Mouse (Mus musculus) stomach, embryonic 14.5 days (tissue): ENCODE measurements around the gene Golga1. TPM values are rescaled to one million over a fixed set of nuclear protein-coding genes. Genes with fewer than 3 reads are reported as not detected.

Experiments used
- ATAC-seq: fragments of 200-750 bp; cut with Nextera tagmentation; 2 replicates; pipeline ENCODE4 v1.8.0; 2017; ENCODE audit warnings: low read depth, moderate TSS enrichment; ENCODE audit not compliant: insufficient number of reproducible peaks, insufficient read depth, low FRiP score
- H3K27ac ChIP-seq: fragments of 300-500 bp; sonication (generic); 2 replicates; pipeline ENCODE4 v1.5.1; 2014; ENCODE audit warnings: mild to moderate bottlenecking, low read length, moderate library complexity, mixed read lengths
- H3K27me3 ChIP-seq: fragments of 300-500 bp; sonication (generic); 2 replicates; pipeline ENCODE4 v1.6.1; 2014; ENCODE audit warnings: low read length, control low read depth, mixed read lengths; ENCODE audit not compliant: control insufficient read depth, insufficient read depth
- H3K36me3 ChIP-seq: fragments of 300-500 bp; sonication (generic); 2 replicates; pipeline ENCODE4 v1.6.1; 2014; ENCODE audit warnings: mild to moderate bottlenecking, control low read depth, low read length, moderate library complexity, mixed read lengths; ENCODE audit not compliant: control insufficient read depth, insufficient read depth
- H3K4me1 ChIP-seq: fragments of 300-500 bp; sonication (generic); 2 replicates; pipeline ENCODE4 v1.6.1; 2014; ENCODE audit warnings: low read length, control low read depth, mixed read lengths; ENCODE audit not compliant: control insufficient read depth, insufficient read depth
- H3K4me2 ChIP-seq: fragments of 300-500 bp; sonication (generic); replicated peaks from 2 replicates; pipeline ENCODE4 v1.6.1; 2014; ENCODE audit warnings: low read depth, low read length, control low read depth
- H3K4me3 ChIP-seq: fragments of 300-500 bp; sonication (generic); 2 replicates; pipeline ENCODE4 v1.5.1; 2014; ENCODE audit warnings: low read depth, low read length, control low read depth
- H3K9ac ChIP-seq: fragments of 300-500 bp; sonication (generic); replicated peaks from 2 replicates; pipeline ENCODE4 v1.6.1; 2014; ENCODE audit warnings: low read depth, mild to moderate bottlenecking, control low read depth, low read length, moderate library complexity, mixed read lengths
- H3K9me3 ChIP-seq: fragments of 300-500 bp; sonication (generic); 2 replicates; pipeline ENCODE4 v1.6.1; 2016; ENCODE audit warnings: low read depth, low read length, control low read depth; ENCODE audit not compliant: control insufficient read depth
- WGBS: fragments of 180-500 bp; shearing (Covaris S2); extraction: QIAGEN DNeasy Blood & Tissue Kit; methylation state at CpG from one replicate; pipeline ENCODE4 v1.1.7; 2014; 5-methylcytosine and 5-hydroxymethylcytosine counted together
- polyA plus RNA-seq: library from polyadenylated mRNA; unstranded; fragments of >200 nt; fragmentation: Nextera tagmentation; extraction: Ambion mirVana; gene quantifications from 2 replicates; pipeline ENCODE4 v1.2.1, GENCODE M21; 2014

Gene Golga1
- polyA plus RNA-seq, 1 experiment from 2014 or later, result 36.1 TPM

GRCm38 (mm10) chr2:39069096-39069495 lies 3.8 kb upstream of the Golga1 start:
- no peak overlapping the region for H3K4me2 ChIP-seq
- no peak overlapping the region for H3K9ac ChIP-seq
- H3K9me3 ChIP-seq, result no peaks in the 10 kb centered on the region
- no peaks in the 10 kb centered on the region for H3K36me3 ChIP-seq
- 68% methylated on average over 1 of the region's 1 CpGs for WGBS
- no peak overlapping the region for H3K4me3 ChIP-seq
- no peak for ATAC-seq
- no peaks in the 10 kb centered on the region for H3K27me3 ChIP-seq
- no peak overlapping the region for H3K27ac ChIP-seq
- H3K4me1 ChIP-seq, result no peaks in the 10 kb centered on the region

- H3K4me1 ChIP-seq, result no peaks in the 10 kb centered on the region
- peak overlapping the region; percentile 92 for H3K4me3 ChIP-seq
- WGBS, result 5% methylated on average over 25 of the region's 25 CpGs
- peak overlapping the region; percentile 91 for H3K9ac ChIP-seq
- H3K27me3 ChIP-seq, result no peaks in the 10 kb centered on the region
- peak overlapping the region; percentile 90 for H3K27ac ChIP-seq
- peak overlapping the region; percentile 61 for H3K4me2 ChIP-seq
- ATAC-seq, result peak; percentile 81
- H3K36me3 ChIP-seq, result peaks cover 21% of the 10 kb centered on the region
- no peaks in the 10 kb centered on the region for H3K9me3 ChIP-seq
Measured at GRCm38 (mm10) chr2:39064687-39065399, 498 bp downstream of the Golga1 start.

- 98% methylated on average over 1 of the region's 1 CpGs for WGBS
- no peak for ATAC-seq
- Histone ChIP-seq H3K9ac (no peak overlapping the region), H3K4me3 (no peak overlapping the region), H3K4me1 (no peaks in the 10 kb centered on the region), H3K4me2 (no peak overlapping the region), H3K27ac (no peak overlapping the region), H3K27me3 (no peaks in the 10 kb centered on the region), H3K36me3 (peaks cover 39% of the 10 kb centered on the region; the same call in 1 of the 2 replicates), H3K9me3 (no peaks in the 10 kb centered on the region)
Measured at GRCm38 (mm10) chr2:39048515-39048914, 16.8 kb downstream of the Golga1 start.

- no peaks in the 10 kb centered on the region for H3K9me3 ChIP-seq
- peaks cover 37% of the 10 kb centered on the region for H3K36me3 ChIP-seq
- H3K27ac ChIP-seq, result no peak overlapping the region
- H3K27me3 ChIP-seq, result no peaks in the 10 kb centered on the region
- no peak overlapping the region for H3K4me2 ChIP-seq
- no peak for ATAC-seq
- 79% methylated on average over 1 of the region's 1 CpGs for WGBS
- no peak overlapping the region for H3K9ac ChIP-seq
- no peaks in the 10 kb centered on the region for H3K4me1 ChIP-seq
- H3K4me3 ChIP-seq, result no peak overlapping the region
Measured at GRCm38 (mm10) chr2:39040215-39040614, 25.1 kb downstream of the Golga1 start.

GRCm38 (mm10) chr2:39031611-39032010 lies 33.7 kb downstream of the Golga1 start:
- Histone ChIP-seq H3K9ac (no peak overlapping the region), H3K9me3 (no peaks in the 10 kb centered on the region), H3K4me3 (no peak overlapping the region), H3K4me2 (no peak overlapping the region), H3K27ac (no peak overlapping the region), H3K27me3 (no peaks in the 10 kb centered on the region), H3K4me1 (no peaks in the 10 kb centered on the region), H3K36me3 (peaks cover 42% of the 10 kb centered on the region)
- no peak for ATAC-seq
- WGBS, result 96% methylated on average over 1 of the region's 1 CpGs

- H3K9me3 ChIP-seq, result no peaks in the 10 kb centered on the region
- 83% methylated on average over 1 of the region's 1 CpGs for WGBS
- no peak overlapping the region for H3K4me2 ChIP-seq
- H3K36me3 ChIP-seq, result peaks cover 74% of the 10 kb centered on the region
- no peak for ATAC-seq
- H3K4me1 ChIP-seq, result no peaks in the 10 kb centered on the region
- no peak overlapping the region for H3K4me3 ChIP-seq
- H3K27me3 ChIP-seq, result no peaks in the 10 kb centered on the region
- H3K9ac ChIP-seq, result no peak overlapping the region
- no peak overlapping the region for H3K27ac ChIP-seq
Measured at GRCm38 (mm10) chr2:39020004-39020403, 45.3 kb downstream of the Golga1 start.

GRCm38 (mm10) chr2:39016581-39016980 lies 48.8 kb downstream of the Golga1 start:
- Histone ChIP-seq H3K4me2 (no peak overlapping the region), H3K27me3 (no peaks in the 10 kb centered on the region), H3K9ac (no peak overlapping the region), H3K36me3 (peaks cover 74% of the 10 kb centered on the region), H3K9me3 (no peaks in the 10 kb centered on the region), H3K4me1 (no peaks in the 10 kb centered on the region), H3K4me3 (no peak overlapping the region), H3K27ac (no peak overlapping the region)
- no peak for ATAC-seq
- WGBS, result 84% methylated on average over 3 of the region's 3 CpGs

- peaks cover 54% of the 10 kb centered on the region for H3K36me3 ChIP-seq
- no peaks in the 10 kb centered on the region for H3K9me3 ChIP-seq
- 83% methylated on average over 7 of the region's 7 CpGs for WGBS
- no peak overlapping the region for H3K9ac ChIP-seq
- H3K4me1 ChIP-seq, result peaks cover 8% of the 10 kb centered on the region; the same call in 1 of the 2 replicates
- no peak for ATAC-seq
- no peaks in the 10 kb centered on the region for H3K27me3 ChIP-seq
- H3K27ac ChIP-seq, result no peak overlapping the region
- no peak overlapping the region for H3K4me3 ChIP-seq
- no peak overlapping the region for H3K4me2 ChIP-seq
Measured at GRCm38 (mm10) chr2:39012768-39013279, 52.5 kb downstream of the Golga1 start.
